Mouse (Mus musculus) olfactory bulb, adult 2 months (tissue): ENCODE measurements around the gene Fgfr2.

Source experiments
- CTCF ChIP-seq: fragments of 200-500 bp; IDR thresholded peaks from 2 replicates; pipeline ENCODE4 v1.5.1; 2012; ENCODE audit warnings: low read depth, mild to moderate bottlenecking, low read length, moderate library complexity; ENCODE audit not compliant: insufficient read depth
- POLR2A ChIP-seq: fragments of 200-500 bp; IDR thresholded peaks from 2 replicates; pipeline ENCODE4 v1.6.1; 2012; ENCODE audit warnings: mild to moderate bottlenecking, low read depth, low read length, moderate library complexity; ENCODE audit not compliant: insufficient read depth

DNA sequence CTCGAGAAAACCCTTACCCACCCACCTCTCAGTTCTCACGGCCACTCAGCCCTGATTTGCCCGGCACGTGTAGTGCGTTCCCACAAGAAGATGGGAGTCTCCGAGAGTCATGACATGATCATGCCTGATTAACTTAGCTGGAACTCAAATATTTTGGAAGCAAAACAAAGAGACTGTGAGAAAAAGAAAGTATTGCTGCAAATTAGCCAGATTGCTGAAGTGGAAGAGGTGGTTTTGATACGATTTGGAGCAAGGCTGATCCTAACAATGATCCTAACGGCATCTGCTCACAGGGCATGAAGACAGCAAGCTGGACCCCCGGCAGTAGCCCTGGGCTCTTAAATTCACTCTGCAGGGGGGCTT is 2833.7 kb downstream of the Fgfr2 start:
- TF ChIP-seq CTCF (no peak), POLR2A (no peak)
